Mouse (Mus musculus): ENCODE measurements around the gene 2410004P03Rik.

DNA sequence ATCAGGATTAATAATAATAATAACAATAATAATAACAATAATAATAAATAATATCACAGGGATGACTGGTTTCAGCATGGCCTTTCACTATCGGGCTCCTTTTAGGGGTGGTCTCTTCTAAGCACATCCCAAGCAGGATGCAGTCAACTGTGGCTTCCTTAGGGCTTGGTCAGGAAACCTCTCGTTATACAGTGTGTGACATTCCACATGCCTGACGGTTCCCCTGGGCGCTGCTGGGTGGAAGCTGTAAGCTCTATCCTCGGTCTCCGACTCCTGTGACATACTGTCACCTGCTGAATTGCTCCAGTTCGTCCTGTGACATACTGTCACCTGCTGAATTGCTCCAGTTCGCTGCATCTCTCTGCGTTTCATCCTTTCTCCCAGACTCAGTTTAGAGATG lies 25.0 kb upstream of the 2410004P03Rik start:
- no peak for TF ChIP-seq CTCF (IDR thresholded peaks at IDR 0.05; ENCODE audit: insufficient read depth, low read length)
- no peak for TF ChIP-seq POLR2A (IDR thresholded peaks at IDR 0.05; ENCODE audit: borderline replicate concordance, extremely low read depth, low read depth, low read length)

Measured in lung, adult 2 months (tissue).